Mouse (Mus musculus): ENCODE results near the gene Krtap15.

The Krtap15 gene

GRCm38 (mm10) chr16:88820066-88820465 is at the start of gene Krtap15:
Gene Krtap15 (plus strand): TSS chr16:88820215.
- no peak for DNase-seq (ENCODE audit: low spot score)

- no peak for DNase-seq (ENCODE audit: low spot score)
Observed at GRCm38 (mm10) chr16:88774106-88774505, 45.9 kb upstream of the Krtap15 start, which contains the start of gene 2310057N15Rik. Gene 2310057N15Rik (minus strand): TSS chr16:88774206.

GRCm38 (mm10) chr16:88777596-88777995 is 42.4 kb upstream of the Krtap15 start, which contains the start of gene Gm5965:
Gene Gm5965 (plus strand): TSS chr16:88777896.
- no peak for DNase-seq (ENCODE audit: low spot score)

- DNase-seq (ENCODE audit: low spot score) = no peak
Observed at GRCm38 (mm10) chr16:88786786-88787185, 33.2 kb upstream of the Krtap15 start.

- no peak for DNase-seq (ENCODE audit: low spot score)
Observed at GRCm38 (mm10) chr16:88811827-88812226, 8.2 kb upstream of the Krtap15 start, which contains the start of gene Gm20741. Gene Gm20741 (minus strand): TSS chr16:88812220.

GRCm38 (mm10) chr16:88823736-88824135 is 3.7 kb downstream of the Krtap15 start:
- peak; percentile 8 for DNase-seq (ENCODE audit: low spot score)

GRCm38 (mm10) chr16:88826095-88826652 is 6.2 kb downstream of the Krtap15 start, which contains the start of gene Krtap14:
Gene Krtap14 (minus strand): TSS chr16:88826145.
- no peak for DNase-seq (ENCODE audit: low spot score)

- no peak for DNase-seq (ENCODE audit: low spot score)
Observed at GRCm38 (mm10) chr16:88826978-88827377, 7.0 kb downstream of the Krtap15 start.

- DNase-seq (ENCODE audit: low spot score) = no peak
Observed at GRCm38 (mm10) chr16:88847363-88847762, 27.3 kb downstream of the Krtap15 start.

GRCm38 (mm10) chr16:88848558-88848957 is 28.5 kb downstream of the Krtap15 start:
- no peak for DNase-seq (ENCODE audit: low spot score)

- no peak for DNase-seq (ENCODE audit: low spot score)
Observed at GRCm38 (mm10) chr16:88851450-88851849, 31.4 kb downstream of the Krtap15 start.

GRCm38 (mm10) chr16:88864887-88865407 is 44.9 kb downstream of the Krtap15 start:
- no peak for DNase-seq (ENCODE audit: low spot score)

- no peak for DNase-seq (ENCODE audit: low spot score)
Observed at GRCm38 (mm10) chr16:88869311-88869710, 49.3 kb downstream of the Krtap15 start, which contains the start of gene Krtap19-1. Gene Krtap19-1 (minus strand): TSS chr16:88869411.

- no peak for DNase-seq (ENCODE audit: low spot score)
Observed at GRCm38 (mm10) chr16:88874169-88874568, 54.2 kb downstream of the Krtap15 start, which contains the start of gene Krtap19-2. Gene Krtap19-2 (minus strand): TSS chr16:88874269.

GRCm38 (mm10) chr16:88877938-88878337 is 57.9 kb downstream of the Krtap15 start, which contains the start of gene Krtap19-3:
Gene Krtap19-3 (minus strand): TSS chr16:88878038.
- no peak for DNase-seq (ENCODE audit: low spot score)

All from layer of hippocampus, adult 11-12 months (tissue).